Mouse (Mus musculus): ENCODE measurements at regions not wholly inside any gene's neighbourhood (a gene's known extent, or its start where the extent isn't known, plus 50 kb on each side); places are given as distances from the start of the nearest gene placed in this dataset.

DNA sequence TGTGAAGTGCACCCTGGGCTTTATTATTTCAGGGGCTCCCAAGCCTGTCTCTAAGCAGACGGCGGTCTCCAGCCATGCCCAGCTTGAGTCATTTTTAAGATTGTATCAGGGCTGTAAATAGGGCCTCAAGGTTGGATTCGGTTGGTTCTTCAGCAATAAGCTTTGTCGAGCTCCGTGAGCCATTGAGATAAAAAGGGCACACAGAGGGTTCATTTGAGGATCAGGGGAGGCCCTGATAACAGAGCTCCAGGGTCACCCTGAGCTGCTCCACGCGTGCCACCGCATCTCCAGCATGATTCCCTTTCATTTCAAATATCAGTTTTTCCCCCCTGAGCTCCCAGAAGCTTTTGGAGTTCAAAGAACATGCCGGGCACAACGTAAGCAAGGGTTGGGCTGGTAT lies 154.1 kb upstream of the Tcerg1l start:
- Histone ChIP-seq H3K27ac (no peak overlapping the region), H3K9ac (ENCODE audit: low read depth, low read length) (no peak overlapping the region), H3K4me1 (ENCODE audit: control insufficient read depth, insufficient read depth, low read length) (no peaks in the 10 kb centered on the region), H3K27me3 (ENCODE audit: control insufficient read depth, insufficient read depth, low read length) (no peaks in the 10 kb centered on the region), H3K79me2 (replicated peaks; ENCODE audit: control insufficient read depth, insufficient read depth, low read length) (no peaks in the 10 kb centered on the region), H3K4me3 (no peak overlapping the region), H3K36me3 (ENCODE audit: control insufficient read depth, insufficient read depth, low read length) (no peaks in the 10 kb centered on the region)
- intact Hi-C loops (cut with DNase I) = no loop called here
- DNase-seq = no peak
- TF ChIP-seq POLR2A (IDR thresholded peaks at IDR 0.05; ENCODE audit: insufficient read depth, low read depth, low read length) (no peak), EP300 (IDR thresholded peaks at IDR 0.05; ENCODE audit: insufficient read depth, low read depth, low read length) (no peak), CTCF (IDR thresholded peaks at IDR 0.05) (no peak)
- 63% methylated on average over 10 of the region's 10 CpGs for WGBS

DNA sequence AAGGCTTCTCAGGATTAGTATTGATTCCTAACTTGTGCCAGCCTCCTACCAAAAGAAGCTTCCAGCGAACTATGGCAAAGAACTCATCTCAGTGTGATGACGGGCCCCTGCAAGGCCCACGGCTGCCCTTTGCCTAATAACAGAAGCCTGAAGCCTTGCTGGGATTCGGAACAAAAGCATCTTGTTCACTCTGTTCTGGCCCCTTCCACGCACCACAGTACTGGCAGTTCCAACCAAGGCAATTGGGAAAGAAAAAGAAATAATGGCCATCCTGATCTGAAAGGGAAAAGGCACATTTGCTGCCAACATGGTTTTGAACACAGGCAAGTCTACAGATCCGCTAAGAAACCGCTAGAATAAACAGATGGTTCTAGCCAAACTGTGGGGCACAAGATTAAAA lies 150.4 kb upstream of the Tcerg1l start:
- DNase-seq = no peak
- intact Hi-C loops (cut with DNase I) = no loop called here
- no peaks in the 10 kb centered on the region for H3K4me1 ChIP-seq (ENCODE audit: control insufficient read depth, insufficient read depth, low read length)
- TF ChIP-seq POLR2A (IDR thresholded peaks at IDR 0.05; ENCODE audit: insufficient read depth, low read depth, low read length) = no peak
- TF ChIP-seq CTCF (IDR thresholded peaks at IDR 0.05) = no peak
- no peak for TF ChIP-seq EP300 (IDR thresholded peaks at IDR 0.05; ENCODE audit: insufficient read depth, low read depth, low read length)
- H3K27ac ChIP-seq = no peak overlapping the region
- no peaks in the 10 kb centered on the region for H3K79me2 ChIP-seq (replicated peaks; ENCODE audit: control insufficient read depth, insufficient read depth, low read length)
- H3K27me3 ChIP-seq (ENCODE audit: control insufficient read depth, insufficient read depth, low read length) = no peaks in the 10 kb centered on the region
- H3K4me3 ChIP-seq = no peak overlapping the region
- no peaks in the 10 kb centered on the region for H3K36me3 ChIP-seq (ENCODE audit: control insufficient read depth, insufficient read depth, low read length)
- WGBS = 74% methylated on average over 7 of the region's 7 CpGs
- H3K9ac ChIP-seq (ENCODE audit: low read depth, low read length) = no peak overlapping the region

DNA sequence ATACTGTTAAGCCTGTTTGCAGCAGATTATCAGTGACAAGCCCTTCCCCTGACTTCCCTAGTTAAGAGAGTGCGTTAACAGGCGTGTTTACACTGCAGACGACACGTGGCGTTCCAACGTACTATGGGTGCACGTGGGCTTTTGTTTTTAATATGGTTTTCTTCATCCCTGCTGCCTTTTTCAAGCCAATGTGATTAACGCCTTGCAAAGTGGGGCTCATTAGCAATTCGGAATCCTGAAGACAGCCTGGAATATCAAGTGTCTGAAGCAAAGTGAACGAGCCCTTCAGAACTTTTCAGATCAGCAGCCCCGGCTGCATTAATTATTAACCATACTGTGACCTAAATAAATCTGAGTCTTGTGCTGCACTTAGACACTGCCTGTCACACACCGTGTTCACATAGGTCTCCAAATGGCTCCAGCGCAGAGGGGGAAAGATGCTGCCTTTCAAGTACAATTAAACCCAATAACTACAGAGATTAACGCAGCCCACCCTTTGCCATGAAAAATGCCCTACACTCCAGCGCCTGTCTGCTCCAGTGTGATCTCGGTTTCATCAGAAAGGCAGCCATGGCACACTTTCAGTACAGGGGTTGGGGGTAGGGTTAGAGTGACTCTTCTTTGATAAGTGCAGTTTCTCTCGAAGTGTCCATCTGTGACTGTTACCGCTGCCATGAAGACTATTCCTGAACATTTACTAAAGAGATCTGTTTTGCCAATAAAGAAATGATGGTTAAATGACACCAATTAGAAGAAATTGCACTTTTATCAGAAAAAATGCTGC lies 140.7 kb upstream of the Tcerg1l start:
- no peak overlapping the region for H3K27ac ChIP-seq
- no peak for DNase-seq
- no peaks in the 10 kb centered on the region for H3K36me3 ChIP-seq (ENCODE audit: control insufficient read depth, insufficient read depth, low read length)
- no peak overlapping the region for H3K4me3 ChIP-seq
- no peak overlapping the region for H3K9ac ChIP-seq (ENCODE audit: low read depth, low read length)
- 58% methylated on average over 18 of the region's 18 CpGs for WGBS
- no peaks in the 10 kb centered on the region for H3K79me2 ChIP-seq (replicated peaks; ENCODE audit: control insufficient read depth, insufficient read depth, low read length)
- intact Hi-C loops (cut with DNase I) = no loop called here
- no peak for TF ChIP-seq POLR2A (IDR thresholded peaks at IDR 0.05; ENCODE audit: insufficient read depth, low read depth, low read length)
- no peaks in the 10 kb centered on the region for H3K4me1 ChIP-seq (ENCODE audit: control insufficient read depth, insufficient read depth, low read length)
- H3K27me3 ChIP-seq (ENCODE audit: control insufficient read depth, insufficient read depth, low read length) = no peaks in the 10 kb centered on the region

DNA sequence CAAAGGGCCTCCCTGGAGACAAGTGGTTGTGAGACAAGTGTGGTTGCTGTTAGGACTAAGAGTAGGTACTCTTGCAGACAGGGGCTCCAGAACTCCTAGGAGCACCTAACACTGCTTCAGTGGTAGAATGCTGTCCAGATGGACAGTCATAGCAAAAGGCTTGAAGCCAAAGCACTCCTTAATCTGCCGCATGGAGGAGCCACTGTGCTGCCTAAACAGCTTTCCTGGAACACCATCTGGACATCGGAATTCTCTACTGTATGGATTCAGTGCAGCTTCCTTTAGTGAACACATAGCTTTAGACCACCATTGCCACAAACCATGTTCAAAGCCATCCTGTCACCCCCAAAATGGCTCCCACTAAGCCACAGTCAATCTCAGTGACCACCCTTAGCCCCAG lies 128.6 kb upstream of the Tcerg1l start:
- no peak for DNase-seq
- WGBS = 78% methylated on average over 2 of the region's 2 CpGs
- TF ChIP-seq POLR2A (IDR thresholded peaks at IDR 0.05; ENCODE audit: insufficient read depth, low read depth, low read length) = no peak
- no peak for TF ChIP-seq EP300 (IDR thresholded peaks at IDR 0.05; ENCODE audit: insufficient read depth, low read depth, low read length)
- no peak for TF ChIP-seq CTCF (IDR thresholded peaks at IDR 0.05)
- H3K4me3 ChIP-seq = no peak overlapping the region
- intact Hi-C loops (cut with DNase I) = no loop called here
- H3K79me2 ChIP-seq (replicated peaks; ENCODE audit: control insufficient read depth, insufficient read depth, low read length) = no peaks in the 10 kb centered on the region
- no peak overlapping the region for H3K9ac ChIP-seq (ENCODE audit: low read depth, low read length)
- no peaks in the 10 kb centered on the region for H3K36me3 ChIP-seq (ENCODE audit: control insufficient read depth, insufficient read depth, low read length)
- no peaks in the 10 kb centered on the region for H3K27me3 ChIP-seq (ENCODE audit: control insufficient read depth, insufficient read depth, low read length)
- H3K4me1 ChIP-seq (ENCODE audit: control insufficient read depth, insufficient read depth, low read length) = no peaks in the 10 kb centered on the region
- no peak overlapping the region for H3K27ac ChIP-seq

DNA sequence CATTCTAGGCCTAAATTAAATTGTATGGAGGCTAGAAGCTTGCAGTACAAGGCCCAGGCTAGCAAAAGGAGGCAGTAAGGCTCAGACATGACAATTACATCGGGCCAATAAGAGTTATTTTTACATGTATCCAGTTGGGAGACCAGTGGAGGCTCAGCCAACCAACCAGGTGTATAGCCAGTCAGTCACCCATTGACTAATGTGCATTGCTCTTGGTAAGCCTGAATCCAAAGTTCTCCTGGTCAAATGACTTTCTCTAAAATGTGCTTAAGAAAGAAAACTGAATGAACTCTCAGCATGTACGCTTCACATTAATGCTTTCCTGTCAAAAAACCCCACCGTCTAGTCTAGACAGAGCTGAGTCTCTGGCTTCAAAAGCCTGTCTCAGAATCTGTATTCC lies 127.4 kb upstream of the Tcerg1l start:
- TF ChIP-seq EP300 (IDR thresholded peaks at IDR 0.05; ENCODE audit: insufficient read depth, low read depth, low read length) (no peak), POLR2A (IDR thresholded peaks at IDR 0.05; ENCODE audit: insufficient read depth, low read depth, low read length) (no peak), CTCF (IDR thresholded peaks at IDR 0.05) (no peak)
- Histone ChIP-seq H3K36me3 (ENCODE audit: control insufficient read depth, insufficient read depth, low read length) (no peaks in the 10 kb centered on the region), H3K4me1 (ENCODE audit: control insufficient read depth, insufficient read depth, low read length) (no peaks in the 10 kb centered on the region), H3K9ac (ENCODE audit: low read depth, low read length) (no peak overlapping the region), H3K27ac (no peak overlapping the region), H3K27me3 (ENCODE audit: control insufficient read depth, insufficient read depth, low read length) (no peaks in the 10 kb centered on the region), H3K4me3 (no peak overlapping the region), H3K79me2 (replicated peaks; ENCODE audit: control insufficient read depth, insufficient read depth, low read length) (no peaks in the 10 kb centered on the region)
- WGBS = 78% methylated on average over 3 of the region's 3 CpGs
- intact Hi-C loops (cut with DNase I) = no loop called here
- no peak for DNase-seq

GRCm38 (mm10) chr7:138514171-138514570 lies 116.6 kb upstream of the Tcerg1l start:
- no peak for TF ChIP-seq EP300 (IDR thresholded peaks at IDR 0.05; ENCODE audit: insufficient read depth, low read depth, low read length)
- TF ChIP-seq POLR2A (IDR thresholded peaks at IDR 0.05; ENCODE audit: insufficient read depth, low read depth, low read length) = no peak
- no peak for TF ChIP-seq CTCF (IDR thresholded peaks at IDR 0.05)
- no peak overlapping the region for H3K4me3 ChIP-seq
- DNase-seq = no peak
- no peak overlapping the region for H3K9ac ChIP-seq (ENCODE audit: low read depth, low read length)
- 86% methylated on average over 2 of the region's 2 CpGs for WGBS
- H3K4me1 ChIP-seq (ENCODE audit: control insufficient read depth, insufficient read depth, low read length) = no peaks in the 10 kb centered on the region
- intact Hi-C loops (cut with DNase I) = no loop called here
- H3K27ac ChIP-seq = no peak overlapping the region
- no peaks in the 10 kb centered on the region for H3K79me2 ChIP-seq (replicated peaks; ENCODE audit: control insufficient read depth, insufficient read depth, low read length)
- no peaks in the 10 kb centered on the region for H3K36me3 ChIP-seq (ENCODE audit: control insufficient read depth, insufficient read depth, low read length)
- H3K27me3 ChIP-seq (ENCODE audit: control insufficient read depth, insufficient read depth, low read length) = no peaks in the 10 kb centered on the region

Measured in heart, adult 2 months (tissue).